Mouse (Mus musculus): ENCODE measurements around the gene Rpl22.

The Rpl22 gene

DNA sequence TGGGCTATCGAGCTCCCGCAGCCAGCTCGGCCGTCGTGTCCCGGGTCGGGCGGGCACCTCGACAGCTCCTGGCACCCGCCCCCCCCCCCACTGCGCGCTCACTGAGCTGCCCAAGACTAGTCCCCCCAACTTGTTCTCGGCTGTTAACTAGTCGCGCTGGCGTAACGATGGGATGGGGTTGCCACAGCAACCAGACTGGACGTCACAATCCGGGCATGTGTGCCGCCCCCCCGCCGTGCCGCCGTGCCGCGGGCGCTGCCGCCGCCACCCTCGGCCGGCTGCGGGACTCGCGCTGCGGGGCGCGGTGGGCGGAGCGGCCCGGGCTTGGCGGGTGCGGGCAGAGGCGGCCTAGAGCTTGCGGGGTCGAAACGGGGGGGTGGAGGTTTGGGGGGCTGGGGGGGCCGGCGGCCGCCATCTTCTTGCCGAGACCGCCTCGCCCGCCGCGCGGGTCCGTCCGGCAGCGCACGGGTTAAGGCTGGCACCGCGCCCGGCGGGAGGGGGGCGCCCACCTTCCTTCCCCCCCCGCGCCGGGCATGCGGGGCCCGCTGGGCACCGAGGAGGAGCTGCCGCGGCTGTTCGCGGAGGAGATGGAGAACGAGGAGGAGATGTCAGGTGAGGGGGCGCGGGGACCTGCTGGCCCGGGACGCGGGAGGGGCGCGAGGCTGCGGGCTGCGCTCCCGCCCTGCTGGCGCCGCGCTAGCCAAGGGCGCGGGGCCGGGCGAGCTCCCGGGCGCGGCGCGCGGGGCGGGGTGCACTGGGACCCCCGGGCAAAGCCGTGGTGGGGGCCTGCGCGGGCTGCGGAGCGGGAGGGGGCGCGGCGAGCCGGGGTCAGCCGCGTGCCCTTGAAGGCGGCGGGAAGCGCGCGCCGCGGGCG, 13.1 kb downstream of the Rpl22 start, which contains the start of gene Chd5:
Gene Chd5, plus strand, starts transcription at position 233 of the 874 bp plus-strand sequence.
- no peak for DNase-seq (ENCODE audit: low spot score)

GRCm38 (mm10) chr4:152339293-152339790, 13.8 kb downstream of the Rpl22 start:
- no peak for DNase-seq (ENCODE audit: low spot score)

DNA sequence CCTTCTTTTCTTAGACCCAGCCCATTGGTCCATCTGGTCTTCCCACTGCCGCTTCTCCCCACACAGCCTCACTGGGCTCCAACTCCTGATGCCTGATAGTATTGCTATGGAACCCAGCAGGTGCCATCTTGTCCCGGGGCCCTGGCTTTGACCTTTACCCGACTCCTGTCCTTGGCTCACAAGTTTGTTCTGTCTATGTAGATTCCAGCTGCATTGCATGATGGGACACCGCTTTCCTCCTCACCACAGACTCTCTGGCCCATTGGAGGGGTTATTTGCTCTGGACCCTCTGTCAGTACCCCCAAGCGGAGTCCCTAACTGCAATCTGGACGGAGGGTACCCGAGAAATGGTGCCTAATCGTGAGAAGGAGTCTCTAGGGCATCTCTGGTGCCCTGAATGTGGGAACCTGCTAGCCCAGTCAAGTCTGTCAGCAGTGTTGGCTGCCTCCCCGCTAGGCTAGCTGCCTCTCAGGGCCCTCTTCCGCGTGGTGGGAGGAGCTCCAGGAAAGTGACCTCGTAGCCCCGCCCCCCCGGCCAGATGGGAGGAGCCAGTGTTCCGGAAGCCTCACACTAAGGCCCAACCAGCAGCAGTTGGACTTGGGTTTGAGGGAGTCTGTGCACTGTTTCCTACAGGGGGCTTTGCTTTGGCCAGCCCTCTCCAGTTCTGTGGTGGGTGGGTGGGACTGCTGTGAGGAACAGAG, 15.2 kb downstream of the Rpl22 start:
- no peak for DNase-seq (ENCODE audit: low spot score)

- no peak for DNase-seq (ENCODE audit: low spot score)
Observed at GRCm38 (mm10) chr4:152343296-152343695, 17.8 kb downstream of the Rpl22 start.

DNA sequence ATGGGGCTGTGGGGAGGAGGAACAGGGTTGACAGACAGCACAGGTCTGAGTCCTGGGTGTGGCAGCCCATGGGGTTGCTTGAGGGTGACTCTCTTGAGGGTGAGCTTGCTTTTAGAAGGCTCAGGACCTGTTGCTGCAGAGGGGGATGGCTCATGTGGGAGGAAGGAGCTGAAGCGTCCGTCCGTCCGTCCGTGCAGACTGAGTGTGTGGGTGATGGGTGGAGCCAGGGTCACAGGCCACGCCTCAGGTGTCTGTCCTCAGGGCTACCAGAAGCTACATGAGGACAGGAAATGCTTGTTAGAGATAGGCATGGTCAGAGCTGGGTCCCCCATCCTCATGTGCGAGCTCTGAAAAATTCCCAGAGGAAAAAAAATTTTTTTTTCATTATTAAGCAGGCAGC, 19.1 kb downstream of the Rpl22 start:
- DNase-seq (ENCODE audit: low spot score): no peak

DNA sequence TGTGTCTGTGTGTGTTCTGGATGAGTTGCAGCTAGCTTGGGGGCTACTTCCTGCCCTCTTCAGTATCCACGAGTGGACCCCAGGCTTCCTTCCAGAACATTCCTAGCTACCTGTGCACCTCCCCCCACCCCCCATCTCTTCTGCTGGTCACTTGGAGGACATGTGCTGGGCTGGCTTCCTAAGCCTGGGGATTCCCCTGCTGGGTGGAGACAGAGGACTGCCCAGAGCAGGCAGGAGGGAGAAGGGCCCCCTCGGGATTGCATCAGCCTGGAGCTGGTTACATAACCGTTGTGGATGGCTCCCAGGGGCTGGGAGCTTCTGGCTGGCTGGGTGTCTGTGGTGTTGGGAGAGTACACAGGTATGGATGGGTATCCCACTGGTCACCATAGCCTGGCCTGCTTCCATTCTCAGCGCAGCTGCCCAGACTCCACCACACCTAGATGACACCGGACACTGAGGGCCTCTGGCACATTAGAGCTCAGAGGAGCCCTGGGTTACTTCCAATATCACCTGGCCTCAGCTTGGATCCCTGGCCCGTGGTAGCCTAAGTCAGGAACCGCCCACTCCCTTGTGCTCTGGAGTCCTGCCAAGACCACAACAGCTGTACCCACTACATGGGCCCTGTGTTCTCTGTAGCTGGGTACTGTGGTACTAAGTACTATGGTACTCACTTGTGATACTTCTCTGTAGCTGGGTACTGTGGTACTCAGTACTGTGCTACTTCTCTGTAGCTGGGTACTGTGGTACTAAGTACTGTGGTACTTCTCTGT, 19.8 kb downstream of the Rpl22 start:
- no peak for DNase-seq (ENCODE audit: low spot score)

- no peak for DNase-seq (ENCODE audit: low spot score)
Observed at GRCm38 (mm10) chr4:152349837-152350381, 24.4 kb downstream of the Rpl22 start.

GRCm38 (mm10) chr4:152350722-152351421, 25.3 kb downstream of the Rpl22 start:
- DNase-seq (ENCODE audit: low spot score): no peak

DNA sequence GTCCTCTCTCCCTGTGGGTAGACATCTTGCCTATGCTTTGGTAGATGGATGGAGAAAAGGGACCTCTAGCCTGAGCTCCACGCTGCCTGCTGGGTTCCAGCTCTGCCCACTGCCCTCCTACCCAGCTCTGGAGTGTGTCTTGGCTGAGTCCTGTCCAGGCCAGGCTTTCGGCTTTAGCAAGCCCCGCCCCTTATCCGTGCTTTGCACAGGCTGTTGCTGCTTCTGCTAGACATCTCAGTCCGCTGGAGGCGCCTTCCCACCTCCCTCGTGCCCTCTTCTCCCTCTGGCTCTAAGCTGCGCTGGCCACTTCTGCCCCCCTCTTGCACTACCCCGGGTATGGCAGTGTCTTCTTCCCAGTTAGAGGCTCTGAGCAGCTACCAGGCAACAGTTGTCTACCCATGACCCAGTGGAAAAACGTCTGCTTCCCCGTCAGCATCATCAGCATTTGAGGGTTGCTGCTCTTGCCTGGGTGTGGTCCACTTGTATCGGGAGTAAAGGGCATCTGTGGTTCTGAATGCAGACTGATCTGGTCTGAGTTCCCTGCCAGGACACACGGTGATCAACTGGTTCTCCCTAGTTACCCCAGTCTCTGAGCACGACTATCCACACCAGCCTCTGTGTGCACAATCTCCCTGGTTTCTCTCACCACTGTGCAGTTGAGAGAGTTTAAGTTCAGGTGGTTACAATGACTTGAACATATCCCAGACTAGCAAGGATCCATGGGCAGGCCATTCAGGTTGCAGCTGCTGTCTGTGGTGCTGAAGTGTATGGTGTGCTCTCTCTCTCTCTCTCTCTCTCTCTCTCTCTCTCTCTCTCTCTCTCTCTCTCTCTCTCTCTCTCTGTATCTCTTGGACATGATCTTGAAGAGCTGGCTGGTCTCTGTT, 26.1 kb downstream of the Rpl22 start:
- no peak for DNase-seq (ENCODE audit: low spot score)

DNA sequence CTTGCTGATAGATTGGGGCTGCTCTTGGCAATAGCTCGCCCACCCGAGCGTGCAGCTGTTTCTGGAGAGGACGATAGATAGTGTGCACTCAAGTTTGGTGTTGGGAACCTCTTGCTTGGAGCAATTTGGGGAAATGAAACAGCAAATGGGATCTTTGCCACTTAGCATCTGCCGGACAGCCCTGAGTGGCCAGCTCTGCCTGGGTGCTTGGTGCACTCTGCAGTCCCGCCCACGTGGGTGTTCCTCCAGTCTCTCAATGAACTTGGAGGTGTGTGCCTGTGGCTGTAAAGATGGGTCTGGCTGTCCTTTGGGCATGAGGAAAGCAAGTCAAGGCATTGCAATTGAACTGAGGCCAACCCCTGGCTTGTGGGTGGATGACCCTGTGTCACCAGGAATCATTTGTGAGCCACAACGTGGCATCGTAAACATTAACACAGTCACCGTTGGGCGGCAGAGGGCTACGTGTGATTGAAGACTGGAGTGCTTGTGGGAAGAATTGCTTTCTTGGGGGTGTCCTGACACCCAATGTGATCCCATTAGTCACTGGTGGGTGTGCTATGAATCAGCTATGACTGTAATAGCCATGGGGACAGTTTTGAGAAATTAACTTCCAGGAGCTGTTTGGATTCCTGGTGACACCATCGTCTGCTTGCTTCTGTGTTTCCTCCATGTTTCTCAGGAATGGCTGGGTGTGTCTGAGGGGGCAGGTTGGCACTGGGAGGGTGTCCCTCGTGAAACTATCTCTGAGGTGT, 28.5 kb downstream of the Rpl22 start:
- DNase-seq (ENCODE audit: low spot score): no peak

GRCm38 (mm10) chr4:152355672-152356071, 30.1 kb downstream of the Rpl22 start:
- no peak for DNase-seq (ENCODE audit: low spot score)

GRCm38 (mm10) chr4:152359700-152360099, 34.2 kb downstream of the Rpl22 start:
- DNase-seq (ENCODE audit: low spot score): no peak

DNA sequence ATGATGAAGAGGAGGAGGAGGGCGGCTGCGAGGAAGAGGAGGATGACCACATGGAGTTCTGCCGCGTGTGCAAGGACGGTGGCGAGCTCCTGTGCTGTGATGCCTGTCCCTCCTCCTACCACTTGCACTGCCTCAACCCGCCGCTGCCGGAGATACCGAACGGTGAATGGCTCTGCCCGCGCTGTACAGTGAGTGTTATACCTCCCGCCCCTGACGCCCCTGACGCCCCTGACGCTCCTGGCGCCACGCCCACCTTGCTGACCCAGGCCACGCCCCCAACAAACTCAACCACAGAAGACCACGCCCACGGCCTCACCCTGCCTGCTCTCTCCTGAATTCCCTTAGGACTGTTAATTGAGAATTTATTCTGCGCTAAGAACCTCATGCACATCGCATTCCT, 35.3 kb downstream of the Rpl22 start:
- no peak for DNase-seq (ENCODE audit: low spot score)

GRCm38 (mm10) chr4:152362180-152362579, 36.6 kb downstream of the Rpl22 start:
- DNase-seq (ENCODE audit: low spot score): no peak

DNA sequence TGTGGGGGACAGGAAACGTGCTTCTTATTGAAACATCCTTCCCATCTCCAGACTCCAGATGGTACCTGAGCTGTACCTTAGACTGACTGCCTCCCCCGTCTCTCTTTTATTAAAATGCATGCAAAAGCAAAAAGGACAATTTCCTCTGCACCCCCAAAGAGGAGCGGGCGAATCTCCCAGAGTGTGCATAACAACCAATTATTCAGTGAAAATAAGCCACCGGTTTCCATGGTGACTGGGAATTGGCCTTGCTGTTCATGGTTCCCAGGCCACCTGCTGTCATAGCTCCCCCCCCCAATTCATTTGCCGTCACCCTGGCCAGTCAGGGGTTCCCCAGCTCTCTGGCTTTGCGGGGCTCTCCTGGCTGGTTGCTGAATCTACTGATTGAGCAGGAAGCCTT, 39.7 kb downstream of the Rpl22 start:
- DNase-seq (ENCODE audit: low spot score): no peak

- DNase-seq (ENCODE audit: low spot score): no peak
Observed at GRCm38 (mm10) chr4:152382528-152383252, 57.1 kb downstream of the Rpl22 start.
